Mouse (Mus musculus) ES-E14 (cell line): ENCODE data around the gene Stat2.

Experiments used
- CHD2 ChIP-seq: IDR thresholded peaks from 2 replicates; pipeline ENCODE4 v1.6.1; 2014; ENCODE audit warnings: mild to moderate bottlenecking, low read depth, low read length, inconsistent platforms
- HCFC1 ChIP-seq: IDR thresholded peaks from 2 replicates; pipeline ENCODE4 v1.6.1; 2012; ENCODE audit warnings: low read length, inconsistent platforms, borderline replicate concordance; ENCODE audit not compliant: insufficient read depth
- MAFK ChIP-seq: IDR thresholded peaks from 2 replicates; pipeline ENCODE4 v1.6.1; 2014; ENCODE audit warnings: mild to moderate bottlenecking, low read depth, low read length, inconsistent platforms; ENCODE audit not compliant: insufficient read depth
- ZC3H11A ChIP-seq: IDR thresholded peaks from 2 replicates; pipeline ENCODE4 v1.6.1; 2012; ENCODE audit warnings: low read depth, mild to moderate bottlenecking, inconsistent platforms, low read length, borderline replicate concordance

DNA sequence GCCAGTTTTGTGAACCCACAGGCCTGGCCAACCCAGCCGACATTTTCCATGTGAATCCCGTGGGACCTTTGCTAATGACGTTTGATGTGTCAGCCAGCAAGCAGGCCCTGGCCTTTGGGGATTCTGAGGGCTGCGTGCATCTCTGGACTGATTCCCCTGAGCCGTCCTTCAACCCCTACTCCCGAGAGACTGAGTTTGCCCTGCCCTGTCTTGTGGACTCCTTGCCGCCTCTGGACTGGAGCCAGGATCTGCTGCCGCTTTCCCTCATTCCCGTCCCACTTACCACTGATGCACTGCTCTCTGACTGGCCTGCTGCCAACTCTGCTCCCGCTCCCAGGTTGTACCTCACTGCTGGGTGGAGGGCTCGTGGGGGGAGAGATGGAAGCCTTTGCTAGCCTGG lies 39.8 kb downstream of the Stat2 start:
- no peak for TF ChIP-seq HCFC1
- no peak for TF ChIP-seq MAFK
- no peak for TF ChIP-seq CHD2
- no peak for TF ChIP-seq ZC3H11A
